ENCODE assay signal across 8 mouse cellular contexts in genomic region chr9:124280576-124281447, GRCm38 (mm10). TPM values are rescaled to one million over a fixed set of nuclear protein-coding genes. Genes with fewer than 3 reads are reported as not detected.
DNase-seq lines count a peak whose midpoint lies in the region; ATAC-seq lines count a peak whose summit lies in the region.

No protein-coding gene starts in this region.

- intact Hi-C loops in left cerebral cortex, postnatal 25 days (cut with DNase I): loop anchor here (5.0 kb wide), 1 partner anchor 146 kb away; no protein-coding TSS in a partner anchor

- H3K27me3 ChIP-seq in heart, embryonic 13.5 days (replicated peaks): no peaks in the 10 kb centered on the region
- H3K27me3 ChIP-seq in forebrain, embryonic 16.5 days (replicated peaks; ENCODE audit: control insufficient read depth, insufficient read depth, low read length): no peaks in the 10 kb centered on the region
- H3K27me3 ChIP-seq in limb, embryonic 13.5 days: no peaks in the 10 kb centered on the region
- no peaks in the 10 kb centered on the region for H3K27me3 ChIP-seq in splenic B cell, adult 2 months (ENCODE audit: control insufficient read depth, insufficient read depth, low read length, poor library complexity, severe bottlenecking)

- H3K4me2 ChIP-seq in heart, embryonic 13.5 days: peak overlapping the region; percentile 81
- H3K4me2 ChIP-seq in forebrain, embryonic 16.5 days (ENCODE audit: low read length): peak overlapping the region; percentile 91
- H3K4me2 ChIP-seq in limb, embryonic 13.5 days (replicated peaks): peak overlapping the region; percentile 74

- H3K9me3 ChIP-seq in heart, embryonic 13.5 days: peaks cover 7% of the 10 kb centered on the region; the same call in 1 of the 2 replicates
- peaks cover 9% of the 10 kb centered on the region for H3K9me3 ChIP-seq in forebrain, embryonic 16.5 days (ENCODE audit: control insufficient read depth, low read length)
- peaks cover 16% of the 10 kb centered on the region for H3K9me3 ChIP-seq in limb, embryonic 13.5 days

- no peak for DNase-seq in heart, postnatal 4 days
- DNase-seq in MN1 (ENCODE audit: low spot score): peak; percentile 10
- peak; percentile 31 for DNase-seq in splenic B cell, adult 2 months (ENCODE audit: low read depth, low spot score)
- DNase-seq in left cerebral cortex, adult 18-20 months (ENCODE audit: low spot score in 2 of 2): no peak
- DNase-seq in left cerebral cortex, postnatal 25 days (ENCODE audit: low spot score in 2 of 2): no peak

- WGBS in heart, embryonic 13.5 days: 77% methylated on average over 2 of the region's 2 CpGs
- WGBS in forebrain, embryonic 16.5 days: 73% methylated on average over 2 of the region's 2 CpGs
- WGBS in limb, embryonic 13.5 days: 77% methylated on average over 2 of the region's 2 CpGs

- no peak overlapping the region for H3K27ac ChIP-seq in heart, embryonic 13.5 days (replicated peaks)
- no peak overlapping the region for H3K27ac ChIP-seq in forebrain, embryonic 16.5 days (ENCODE audit: low read length)
- 0 out of 2 replicates have a peak overlapping the region, but pooled peaks have one; percentile 64 for H3K27ac ChIP-seq in limb, embryonic 13.5 days

- H3K4me1 ChIP-seq in heart, embryonic 13.5 days: peaks cover 19% of the 10 kb centered on the region
- peaks cover 16% of the 10 kb centered on the region for H3K4me1 ChIP-seq in forebrain, embryonic 16.5 days (replicated peaks; ENCODE audit: control insufficient read depth, insufficient read depth, low read length)
- peaks cover 16% of the 10 kb centered on the region for H3K4me1 ChIP-seq in limb, embryonic 13.5 days

- no peak for ATAC-seq in heart, embryonic 13.5 days (ENCODE audit: extremely low read depth, insufficient number of reproducible peaks, low FRiP score, low TSS enrichment)
- ATAC-seq in forebrain, embryonic 16.5 days: no peak
- ATAC-seq in limb, embryonic 13.5 days (ENCODE audit: low FRiP score, low read depth): no peak

- peak overlapping the region; percentile 85 for H3K9ac ChIP-seq in heart, embryonic 13.5 days
- peak overlapping the region; percentile 82 for H3K9ac ChIP-seq in forebrain, embryonic 16.5 days (replicated peaks; ENCODE audit: low read depth, low read length)
- peak overlapping the region; percentile 70 for H3K9ac ChIP-seq in limb, embryonic 13.5 days

- peak overlapping the region; percentile 69 for H3K4me3 ChIP-seq in heart, embryonic 13.5 days
- peak overlapping the region; percentile 92 for H3K4me3 ChIP-seq in forebrain, embryonic 16.5 days (replicated peaks; ENCODE audit: low read length)
- H3K4me3 ChIP-seq in limb, embryonic 13.5 days: peak overlapping the region; percentile 56

- peaks cover 24% of the 10 kb centered on the region for H3K36me3 ChIP-seq in heart, embryonic 13.5 days
- H3K36me3 ChIP-seq in forebrain, embryonic 16.5 days (ENCODE audit: control insufficient read depth, insufficient read depth): peaks cover 10% of the 10 kb centered on the region
- H3K36me3 ChIP-seq in limb, embryonic 13.5 days: peaks cover 22% of the 10 kb centered on the region
- no peaks in the 10 kb centered on the region for H3K36me3 ChIP-seq in splenic B cell, adult 2 months (ENCODE audit: control insufficient read depth, insufficient read depth, low read length, poor library complexity, severe bottlenecking)

RNA-seq across cellular contexts. Expression of gene 2010315B03Rik, which starts 31.7 kb away (rescaled TPM):
- 6.0 and 7.8 TPM in 2 replicates for polyA plus RNA-seq in heart, embryonic 13.5 days (2015; fragmentation: Nextera tagmentation; extraction: Ambion mirVana)
- 10 to 100 TPM; 10.8 to 11.7 TPM for total RNA-seq in heart, postnatal 4 days (2021)
- polyA plus RNA-seq in forebrain, embryonic 16.5 days (2015; fragmentation: Nextera tagmentation; extraction: Ambion mirVana): 10.8 and 11.4 TPM in 2 replicates
- polyA plus RNA-seq in limb, embryonic 13.5 days (2015; fragmentation: Nextera tagmentation; extraction: Ambion mirVana): 6.4 and 7.7 TPM in 2 replicates
- total RNA-seq in left cerebral cortex, adult 18-20 months (2021): 10 to 100 TPM; 18.6 to 22.3 TPM
- 10 to 100 TPM; 15.7 to 23.2 TPM for total RNA-seq in left cerebral cortex, postnatal 25 days (2021)

Comparison
In these comparisons a context has a peak if more than half of its experiments do, and no peak if none do; other contexts are left out.
1. DNase-seq: peak in MN1 (single experiment) and splenic B cell, adult 2 months (single experiment); none in heart, postnatal 4 days (single experiment), left cerebral cortex, adult 18-20 months (0 of 2) and left cerebral cortex, postnatal 25 days (0 of 2).
2. Peak in every context shown above with its lines, with median percentiles within 50 percentile points of each other: H3K4me2 ChIP-seq, H3K4me3 ChIP-seq and H3K9ac ChIP-seq.